Mouse (Mus musculus) G1E (cell line): ENCODE measurements at regions not wholly inside any gene's neighbourhood (a gene's known extent, or its start where the extent isn't known, plus 50 kb on each side); places are given as distances from the start of the nearest gene placed in this dataset.
"Not testable (repeated sequence)": the region's sequence is repeated elsewhere in the genome, so short reads cannot be mapped to it uniquely, and the experiment has no call there.

Experiments
- CTCF ChIP-seq: IDR thresholded peaks from 2 replicates; pipeline ENCODE4 v1.5.1; 2012; ENCODE audit warnings: low read depth, low read length, inconsistent platforms, mixed read lengths
- GATA1 ChIP-seq: IDR thresholded peaks from 2 replicates; pipeline ENCODE4 v1.6.1; 2012; ENCODE audit warnings: borderline replicate concordance, low read length, inconsistent platforms, mixed read lengths
- POLR2AphosphoS5 ChIP-seq: IDR thresholded peaks from 2 replicates; pipeline ENCODE4 v1.6.1; 2012; ENCODE audit warnings: low read depth, low read length, inconsistent platforms; ENCODE audit not compliant: insufficient replicate concordance
- TAL1 ChIP-seq: conservative IDR thresholded peaks from 2 replicates; pipeline ENCODE4 v1.6.1; 2012; ENCODE audit warnings: low read depth, low read length, inconsistent platforms, mixed read lengths

GRCm38 (mm10) chr2:146732891-146733290 lies 122.8 kb upstream of the Kiz start:
- TF ChIP-seq CTCF, GATA1, POLR2AphosphoS5, TAL1: not testable (repeated sequence)
